Mouse (Mus musculus): Measurements from ENCODE around the gene Tanc1. TPM values are rescaled to one million over a fixed set of nuclear protein-coding genes. Genes with fewer than 3 reads are reported as not detected.
A peak's percentile ranks its signal among the peaks of the same experiment; 100 is the strongest.
"Not testable (repeated sequence)": the region's sequence is repeated elsewhere in the genome, so short reads cannot be mapped to it uniquely, and the experiment has no call there.

Gene Tanc1
- total RNA-seq, 2 experiments from 2014 or later = 13.0 to 14.9 TPM

DNA sequence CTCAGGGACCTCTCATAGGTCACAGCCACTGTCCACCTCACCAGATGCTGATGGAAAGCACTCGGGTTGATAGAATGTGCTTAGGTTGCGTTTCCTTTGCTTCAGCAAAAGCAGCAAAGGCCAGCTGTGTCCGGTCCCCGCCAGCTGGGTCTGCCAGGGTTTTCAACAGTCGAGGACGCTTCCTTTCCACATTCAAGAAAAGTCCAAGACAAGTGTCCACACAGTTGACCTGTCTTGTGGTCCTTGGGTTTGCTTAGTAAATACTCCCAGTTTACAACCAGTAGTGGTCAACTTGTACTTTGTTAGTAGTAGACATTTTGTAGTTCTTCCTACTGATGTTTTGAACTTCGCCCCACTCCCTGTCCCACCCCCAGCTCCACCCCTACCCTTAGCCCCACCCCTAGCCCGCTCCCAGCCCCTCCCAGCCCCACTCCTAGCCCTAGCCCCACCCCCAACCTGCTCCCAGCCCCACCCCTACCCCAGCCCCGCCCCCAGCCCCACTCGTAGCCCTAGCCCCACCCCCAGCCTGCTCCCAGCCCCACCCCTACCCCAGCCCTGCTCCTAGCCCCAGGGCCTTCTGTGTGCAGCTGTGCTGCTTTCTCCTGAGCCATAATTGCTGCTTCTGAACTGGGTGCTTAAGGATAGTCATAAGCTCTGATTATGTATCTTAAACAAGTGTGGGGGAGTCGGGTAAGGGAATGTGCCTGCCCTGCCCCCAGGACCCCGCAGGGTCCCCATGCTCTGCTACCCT is 229.5 kb downstream of the Tanc1 start:
- intact Hi-C loops (cut with DNase I) = no loop called here
- DNase-seq (ENCODE audit: low spot score in 2 of 2) = no peak

DNA sequence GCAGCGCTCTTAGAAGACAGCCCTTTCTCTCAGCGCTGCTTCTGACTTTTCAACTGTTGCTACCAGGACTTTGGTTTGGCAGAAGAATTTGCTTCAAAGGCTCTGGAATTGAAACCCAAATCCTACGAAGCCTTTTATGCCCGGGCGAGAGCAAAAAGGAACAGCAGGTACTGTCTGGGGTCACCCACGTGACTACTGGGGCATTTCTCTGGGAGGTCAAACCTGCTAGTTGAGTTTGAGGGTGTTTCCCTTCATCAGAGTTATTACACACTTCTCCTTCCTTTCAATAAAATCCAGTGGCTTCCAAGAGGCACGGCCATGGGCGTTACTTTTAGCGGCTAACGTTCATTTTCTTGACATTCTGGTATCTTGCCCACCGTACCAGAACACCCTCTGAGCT is 230.1 kb downstream of the Tanc1 start:
- DNase-seq (ENCODE audit: low spot score in 2 of 2) = no peak
- intact Hi-C loops (cut with DNase I) = no loop called here

GRCm38 (mm10) chr2:59842556-59843008 is 230.7 kb downstream of the Tanc1 start:
- intact Hi-C loops (cut with DNase I) = no loop called here
- DNase-seq (ENCODE audit: low spot score in 2 of 2) = no peak

- no peak for DNase-seq (ENCODE audit: low spot score in 2 of 2)
- intact Hi-C loops (cut with DNase I) = no loop called here
Observed at GRCm38 (mm10) chr2:59843156-59843555, 231.3 kb downstream of the Tanc1 start.

GRCm38 (mm10) chr2:59843848-59844247 is 232.0 kb downstream of the Tanc1 start:
- intact Hi-C loops (cut with DNase I) = no loop called here
- DNase-seq (ENCODE audit: low spot score in 2 of 2) = no peak

GRCm38 (mm10) chr2:59851885-59852284 is 240.0 kb downstream of the Tanc1 start:
- intact Hi-C loops (cut with DNase I); DNase-seq (ENCODE audit: low spot score in 2 of 2): not testable (repeated sequence)

DNA sequence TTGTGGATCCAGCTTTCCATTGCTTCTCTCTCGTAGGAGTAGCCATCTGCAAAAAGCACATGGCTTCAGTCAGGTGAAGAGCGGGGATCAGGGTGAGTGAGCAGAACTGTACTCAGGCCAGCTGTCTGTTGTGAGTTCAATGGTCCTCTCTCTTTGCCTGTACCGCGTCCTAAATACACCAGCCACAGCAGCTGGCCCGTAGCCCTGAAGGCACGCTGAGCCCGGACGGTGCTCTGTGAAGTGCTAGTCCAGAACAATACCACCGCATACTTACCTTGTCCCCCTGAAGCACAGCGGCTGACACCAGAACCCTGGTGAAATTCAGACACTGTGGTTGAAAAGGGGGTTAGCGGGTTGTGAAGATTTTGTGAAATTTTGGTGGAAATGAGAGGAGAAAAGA is 241.1 kb downstream of the Tanc1 start:
- intact Hi-C loops (cut with DNase I) = no loop called here
- no peak for DNase-seq (ENCODE audit: low spot score in 2 of 2)

GRCm38 (mm10) chr2:59853543-59853942 is 241.7 kb downstream of the Tanc1 start:
- no peak for DNase-seq (ENCODE audit: low spot score in 2 of 2)
- intact Hi-C loops (cut with DNase I) = no loop called here

GRCm38 (mm10) chr2:59854363-59854762 is 242.5 kb downstream of the Tanc1 start:
- DNase-seq (ENCODE audit: low spot score in 2 of 2) = no peak
- intact Hi-C loops (cut with DNase I) = no loop called here

DNA sequence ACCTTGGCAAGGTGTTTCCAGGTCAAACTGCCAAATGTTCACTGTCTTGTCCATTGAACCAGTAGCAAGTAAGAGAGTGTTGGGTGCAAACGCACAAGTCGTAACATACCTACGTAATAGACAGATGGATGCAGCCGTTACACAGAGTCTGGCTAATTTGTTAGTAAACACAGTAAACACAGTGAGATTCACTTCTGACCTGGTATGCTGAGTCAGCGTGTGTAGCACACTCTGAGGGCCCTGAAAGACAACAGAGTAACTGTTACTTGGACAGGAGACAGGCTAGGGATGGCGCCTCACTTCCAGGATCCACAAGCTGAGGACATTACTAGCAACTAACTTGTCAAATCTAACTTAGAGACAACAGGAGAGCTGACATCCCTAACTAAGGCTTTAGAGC is 250.8 kb downstream of the Tanc1 start:
- intact Hi-C loops (cut with DNase I) = no loop called here
- DNase-seq (ENCODE audit: low spot score in 2 of 2) = no peak

GRCm38 (mm10) chr2:59870526-59870925 is 258.7 kb downstream of the Tanc1 start:
- intact Hi-C loops (cut with DNase I) = no loop called here
- DNase-seq (ENCODE audit: low spot score in 2 of 2) = no peak

DNA sequence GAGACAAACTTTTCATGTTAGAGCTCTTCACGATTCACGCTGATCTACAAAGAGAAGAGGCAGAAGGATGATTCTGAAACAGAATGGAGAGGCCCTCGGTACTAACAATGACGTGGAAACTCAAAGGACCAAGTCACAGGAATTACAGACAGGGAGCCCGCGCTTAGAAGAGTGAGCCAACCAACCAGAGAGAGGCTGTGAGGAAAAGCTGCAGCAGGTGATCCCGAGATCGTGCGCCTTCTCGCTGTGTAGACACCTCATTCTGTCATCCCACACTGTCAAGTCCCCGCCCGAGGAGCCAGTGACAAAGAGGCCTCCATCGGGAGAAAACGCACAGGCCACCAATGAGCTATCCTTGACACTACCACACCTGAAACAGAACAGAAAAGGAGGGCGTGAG is 264.6 kb downstream of the Tanc1 start:
- DNase-seq (ENCODE audit: low spot score in 2 of 2) = no peak
- intact Hi-C loops (cut with DNase I) = no loop called here

- intact Hi-C loops (cut with DNase I) = no loop called here
- DNase-seq (ENCODE audit: low spot score in 2 of 2) = no peak
Observed at GRCm38 (mm10) chr2:59877335-59877734, 265.5 kb downstream of the Tanc1 start.

DNA sequence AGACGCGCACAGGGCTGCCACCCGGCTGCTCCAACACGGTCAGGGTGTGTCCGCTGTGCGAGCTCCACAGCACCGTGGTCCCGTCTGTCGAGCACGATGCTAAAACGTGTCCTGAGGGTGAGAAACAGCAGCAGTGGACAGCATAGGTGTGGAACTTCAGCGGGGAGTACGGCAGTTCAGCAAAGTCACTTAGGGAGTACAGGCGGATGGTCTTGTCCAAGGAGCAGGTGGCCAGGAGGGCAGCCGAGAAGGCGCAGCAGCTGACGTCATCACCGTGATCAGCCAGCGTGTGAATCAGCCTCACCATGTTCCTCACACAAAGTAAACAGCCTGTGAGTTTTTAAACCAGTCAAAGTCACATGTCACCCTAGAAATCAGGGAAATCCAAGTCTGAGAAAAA is 266.4 kb downstream of the Tanc1 start:
- intact Hi-C loops (cut with DNase I) = no loop called here
- no peak for DNase-seq (ENCODE audit: low spot score in 2 of 2)

- intact Hi-C loops (cut with DNase I) = no loop called here
- no peak for DNase-seq (ENCODE audit: low spot score in 2 of 2)
Observed at GRCm38 (mm10) chr2:59881404-59881803, 269.6 kb downstream of the Tanc1 start.

DNA sequence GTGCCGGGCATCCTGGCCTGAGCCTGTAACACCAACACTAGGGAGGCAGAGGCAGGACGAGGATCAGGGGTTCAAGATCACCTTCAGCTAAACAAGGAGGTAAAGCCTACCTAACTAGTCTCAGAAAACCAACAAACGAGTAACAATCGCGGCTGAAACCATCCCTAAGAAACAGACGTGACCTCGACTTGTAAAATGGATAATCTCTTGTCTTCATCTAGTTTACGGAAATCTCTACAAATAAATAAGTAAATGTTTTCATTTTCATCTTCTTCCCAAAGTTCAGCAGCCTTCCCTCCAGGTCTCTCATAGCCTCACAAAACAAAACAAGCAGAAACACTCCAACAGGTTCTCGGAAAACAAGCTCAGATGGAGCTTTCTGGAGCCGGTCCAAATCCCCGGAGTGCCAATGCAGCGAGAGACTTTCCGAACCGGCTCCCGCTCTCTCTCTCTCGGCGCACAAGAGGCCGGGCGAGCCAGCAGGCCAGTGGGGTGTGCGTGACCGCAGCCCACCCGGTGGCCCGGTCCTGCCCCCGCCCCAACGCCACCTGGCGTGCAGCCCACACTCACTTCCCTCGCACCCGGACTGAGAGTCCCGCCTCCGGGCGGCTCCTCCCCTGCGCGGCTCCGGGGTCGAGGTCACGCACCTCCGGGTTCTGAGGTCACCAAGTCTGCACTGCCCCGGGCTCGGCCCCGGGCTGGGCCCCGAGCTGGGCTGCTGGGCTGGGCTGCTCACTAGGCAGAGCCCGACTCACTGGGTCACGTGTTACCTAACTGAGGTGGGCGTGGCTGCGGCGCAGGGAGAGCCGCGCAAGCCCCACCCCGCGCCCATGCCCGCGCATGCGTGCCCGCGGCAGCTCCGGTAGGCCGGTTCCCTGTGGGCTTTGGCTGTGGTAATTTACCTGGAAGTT is 270.2 kb downstream of the Tanc1 start, which contains the start of gene Wdsub1:
Gene Wdsub1 (minus strand): TSS at position 761 of the 911 bp plus-strand sequence.
- intact Hi-C loops (cut with DNase I) = no loop called here
- DNase-seq (ENCODE audit: low spot score in 2 of 2) = peak; percentile 90 to 91

GRCm38 (mm10) chr2:59882742-59883281 is 271.0 kb downstream of the Tanc1 start:
- intact Hi-C loops (cut with DNase I) = no loop called here
- DNase-seq (ENCODE audit: low spot score in 2 of 2) = no peak

DNA sequence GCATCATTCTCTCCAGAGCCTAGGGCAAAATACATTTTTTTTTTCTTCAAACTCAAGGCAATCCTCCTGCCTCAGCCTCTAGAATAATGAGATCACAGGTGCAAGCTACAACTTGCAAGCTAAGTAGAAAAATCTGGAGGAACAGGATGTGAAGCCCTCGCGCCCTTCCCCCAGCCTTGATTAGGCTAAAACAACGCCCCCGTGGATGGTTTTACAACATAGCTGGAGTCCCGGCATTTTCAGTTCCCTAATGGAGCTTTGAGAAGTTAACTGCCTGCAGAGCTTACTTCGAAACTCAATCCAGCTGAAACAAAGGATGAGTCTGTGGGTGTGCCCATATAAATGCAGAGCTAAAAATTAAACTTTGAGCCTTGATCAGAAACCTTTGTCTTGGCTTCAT is 277.9 kb downstream of the Tanc1 start:
- intact Hi-C loops (cut with DNase I) = loop anchor here (5.0 kb wide), 1 partner anchor 57 kb away; no protein-coding TSS in a partner anchor
- DNase-seq (ENCODE audit: low spot score in 2 of 2) = no peak

Data from left cerebral cortex, postnatal 14 days (tissue).